13 mouse cellular contexts compared by ENCODE assay signal in genomic region chr17:5302971-5303746, GRCm38 (mm10).
A peak's percentile ranks its signal among the peaks of the same experiment; 100 is the strongest.
DNase-seq lines count a peak whose midpoint lies in the region; ATAC-seq and TF ChIP-seq lines count a peak whose summit lies in the region.
"Had no signal": no experiment of that assay in that cellular context is flagged by ENCODE, and none has a peak within 500 bp of the region (broad histone marks: within the 10 kb centered on the region; RNA-seq: fewer than 3 reads in every experiment).

No protein-coding gene starts in this region.

- WGBS in liver, embryonic 14.5 days (ENCODE audit: insufficient replicate concordance), result 29% methylated on average over 11 of the region's 11 CpGs
- 61% methylated on average over 11 of the region's 11 CpGs for WGBS in liver, embryonic 11.5 days
- 15% methylated on average over 11 of the region's 11 CpGs for WGBS in macrophage (ENCODE audit: missing documents)

- no peaks in the 10 kb centered on the region for H3K9me3 ChIP-seq in liver, embryonic 14.5 days (ENCODE audit: control insufficient read depth, low read length)
- H3K9me3 ChIP-seq in liver, embryonic 11.5 days (ENCODE audit: control insufficient read depth, low read length), result no peaks in the 10 kb centered on the region
- H3K9me3 ChIP-seq: embryonic facial prominence, embryonic 12.5 days; heart, embryonic 13.5 days had no signal

- H3K27ac ChIP-seq in liver, embryonic 14.5 days, result no peak overlapping the region
- no peak overlapping the region for H3K27ac ChIP-seq in liver, embryonic 11.5 days (ENCODE audit: low read depth, low read length)
- H3K27ac ChIP-seq in macrophage, result peak overlapping the region; percentile 67
- H3K27ac ChIP-seq: embryonic facial prominence, embryonic 12.5 days; heart, embryonic 13.5 days had no signal

- no peaks in the 10 kb centered on the region for H3K4me1 ChIP-seq in liver, embryonic 14.5 days (replicated peaks; ENCODE audit: control insufficient read depth in 2 of 2, insufficient read depth in 2 of 2, low read length in 1 of 2)
- H3K4me1 ChIP-seq in liver, embryonic 11.5 days (replicated peaks; ENCODE audit: control insufficient read depth, insufficient read depth, low read length), result no peaks in the 10 kb centered on the region

- H3K9ac ChIP-seq in liver, embryonic 14.5 days (replicated peaks), result no peak overlapping the region
- no peak overlapping the region for H3K9ac ChIP-seq in liver, embryonic 11.5 days (ENCODE audit: low read depth, low read length)
- H3K9ac ChIP-seq: embryonic facial prominence, embryonic 12.5 days; heart, embryonic 13.5 days had no signal

- H3K4me2 ChIP-seq in liver, embryonic 14.5 days (ENCODE audit: low read depth), result no peak overlapping the region
- no peak overlapping the region for H3K4me2 ChIP-seq in liver, embryonic 11.5 days
- H3K4me2 ChIP-seq: embryonic facial prominence, embryonic 12.5 days; heart, embryonic 13.5 days had no signal

- DNase-seq in liver, embryonic 14.5 days (ENCODE audit: low read depth in 3 of 3, low spot score in 3 of 3), result no peak
- DNase-seq in liver, embryonic 11.5 days (ENCODE audit: low spot score), result no peak
- peak; percentile 70 for DNase-seq in CD4-positive helper T cell, adult 2 months (ENCODE audit: low read depth, low spot score)
- peak; percentile 14 for DNase-seq in ES-CJ7 (ENCODE audit: low read depth, low spot score)
- no peak for DNase-seq in frontal cortex, postnatal 10 days (ENCODE audit: low spot score in 2 of 2)
- DNase-seq in kidney, adult 8-10 months, result no peak
- DNase-seq: right cerebral cortex, postnatal 4 days had no signal

- TF ChIP-seq CTCF in liver, embryonic 14.5 days (IDR thresholded peaks at IDR 0.05; ENCODE audit: low read depth), result peak; percentile 23

- peaks cover 10% of the 10 kb centered on the region; the same call in 1 of the 2 replicates for H3K79me2 ChIP-seq in macrophage (ENCODE audit: inconsistent target)

- ATAC-seq in liver, embryonic 14.5 days (ENCODE audit: insufficient read depth), result 0 out of 2 replicates have a peak, but pooled peaks have one; percentile 18
- no peak for ATAC-seq in liver, embryonic 11.5 days (replicated peaks; ENCODE audit: low FRiP score)
- ATAC-seq: forebrain, embryonic 16.5 days; intestine, embryonic 16.5 days; Patski had no signal

- no peaks in the 10 kb centered on the region for H3K36me3 ChIP-seq in liver, embryonic 14.5 days (replicated peaks; ENCODE audit: control insufficient read depth, insufficient read depth, low read depth)
- peaks cover 6% of the 10 kb centered on the region; the same call in 1 of the 2 replicates for H3K36me3 ChIP-seq in liver, embryonic 11.5 days (ENCODE audit: control insufficient read depth, insufficient read depth, low read length)
- H3K36me3 ChIP-seq in macrophage (ENCODE audit: inconsistent target), result peaks cover 17% of the 10 kb centered on the region

- no peaks in the 10 kb centered on the region for H3K27me3 ChIP-seq in liver, embryonic 14.5 days (ENCODE audit: control insufficient read depth, insufficient read depth, low read length)
- no peaks in the 10 kb centered on the region for H3K27me3 ChIP-seq in liver, embryonic 11.5 days (replicated peaks; ENCODE audit: control insufficient read depth, insufficient read depth, low read length)
- H3K27me3 ChIP-seq: embryonic facial prominence, embryonic 12.5 days; heart, embryonic 13.5 days; Patski had no signal

- TF ChIP-seq EP300 in liver, embryonic 14.5 days (IDR thresholded peaks at IDR 0.05; ENCODE audit: low read depth), result no peak

- H3K4me3 ChIP-seq in liver, embryonic 14.5 days (ENCODE audit: insufficient read depth in 1 of 2, low read depth in 2 of 2, low read length in 2 of 2), result no peak overlapping the region
- no peak overlapping the region for H3K4me3 ChIP-seq in liver, embryonic 11.5 days (ENCODE audit: low read depth, low read length)
- no peak overlapping the region for H3K4me3 ChIP-seq in macrophage (ENCODE audit: inconsistent target)
- H3K4me3 ChIP-seq: embryonic facial prominence, embryonic 12.5 days; heart, embryonic 13.5 days had no signal

Comparison
In these comparisons a context has a peak if more than half of its experiments do, and no peak if none do; other contexts are left out.
1. DNase-seq: peak in CD4-positive helper T cell, adult 2 months (single experiment) and ES-CJ7 (single experiment); none in liver, embryonic 14.5 days (0 of 3), liver, embryonic 11.5 days (single experiment), frontal cortex, postnatal 10 days (0 of 2) and kidney, adult 8-10 months (0 of 2).